Mouse (Mus musculus) natural killer cell, adult 2 months (primary cell): ENCODE data around the gene Ttc22.

Source experiments
- DNase-seq, 2 experiments: peaks; one replicate each; pipeline ENCODE4 v3.0.0; 2022; ENCODE audit warnings: low spot score in 2 of 2

Gene Ttc22

GRCm38 (mm10) chr4:106663956-106664470 is 41.8 kb downstream of the Ttc22 start:
- no peak for DNase-seq

- DNase-seq = no peak
These were observed 42.5 kb downstream of the Ttc22 start for GRCm38 (mm10) chr4:106664697-106665096.

- DNase-seq = no peak
These were observed 43.0 kb downstream of the Ttc22 start for GRCm38 (mm10) chr4:106665269-106665668.

GRCm38 (mm10) chr4:106665673-106666072 is 43.4 kb downstream of the Ttc22 start:
- DNase-seq = no peak

GRCm38 (mm10) chr4:106666546-106666945 is 44.3 kb downstream of the Ttc22 start:
- no peak for DNase-seq

- DNase-seq = no peak
These were observed 54.5 kb downstream of the Ttc22 start for GRCm38 (mm10) chr4:106676749-106677148.

GRCm38 (mm10) chr4:106678442-106679118 is 56.3 kb downstream of the Ttc22 start, which contains the start of gene Ttc4:
TSS of gene Ttc4 (minus strand) at chr4:106678944.
- peak; percentile 84 to 89 for DNase-seq

GRCm38 (mm10) chr4:106679152-106679551 is 56.9 kb downstream of the Ttc22 start:
- no peak for DNase-seq

GRCm38 (mm10) chr4:106680955-106681354 is 58.7 kb downstream of the Ttc22 start:
- no peak for DNase-seq

- DNase-seq = no peak
These were observed 66.5 kb downstream of the Ttc22 start for GRCm38 (mm10) chr4:106688636-106689296.
